Mouse (Mus musculus) left cerebral cortex, postnatal 10 days (tissue): ENCODE data around the gene Ramp3. TPM values are rescaled to one million over a fixed set of nuclear protein-coding genes. Genes with fewer than 3 reads are reported as not detected.

ENCODE experiments used
- DNase-seq, 2 experiments: peaks; one replicate each; pipeline ENCODE4 v3.0.0; 2021 to 2022; ENCODE audit warnings: low spot score in 2 of 2, mixed read lengths in 1 of 2; ENCODE audit errors: extremely low spot score in 1 of 2
- intact Hi-C: fragments of 180-260 bp; cut with DNase I; formaldehyde crosslinking; loops from one replicate; pipeline ENCODE4 v1.15.1; 2025
- total RNA-seq, 2 experiments: library from RNA; stranded (reverse); gene quantifications; 2 replicates each; pipeline ENCODE4 v1.2.3; 2021

Gene Ramp3
- total RNA-seq, 2 experiments from 2014 or later: 34.5 to 46.0 TPM

DNA sequence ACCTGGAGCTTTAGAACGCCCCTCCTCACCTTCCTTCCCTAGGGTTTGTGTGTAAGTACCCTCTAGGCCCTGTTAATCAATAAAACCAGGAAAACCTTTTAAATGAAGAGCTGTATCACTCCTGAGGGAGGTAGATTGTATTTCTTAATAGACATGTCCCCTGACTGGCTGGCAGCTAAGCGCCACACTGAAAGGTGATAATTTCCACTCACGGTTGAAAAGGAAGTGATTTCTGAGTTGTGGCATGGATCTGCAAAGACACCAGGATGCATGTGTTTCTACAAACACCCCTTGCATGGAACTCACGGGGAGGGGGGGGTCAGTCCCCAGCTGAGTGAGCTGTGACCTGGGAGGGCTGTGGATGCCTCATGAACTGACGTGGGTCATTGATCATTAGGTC is 47.2 kb downstream of the Ramp3 start:
- no peak for DNase-seq
- intact Hi-C loops: no loop called here

GRCm38 (mm10) chr11:6706796-6707195 is 48.5 kb downstream of the Ramp3 start:
- intact Hi-C loops: no loop called here
- DNase-seq: no peak

DNA sequence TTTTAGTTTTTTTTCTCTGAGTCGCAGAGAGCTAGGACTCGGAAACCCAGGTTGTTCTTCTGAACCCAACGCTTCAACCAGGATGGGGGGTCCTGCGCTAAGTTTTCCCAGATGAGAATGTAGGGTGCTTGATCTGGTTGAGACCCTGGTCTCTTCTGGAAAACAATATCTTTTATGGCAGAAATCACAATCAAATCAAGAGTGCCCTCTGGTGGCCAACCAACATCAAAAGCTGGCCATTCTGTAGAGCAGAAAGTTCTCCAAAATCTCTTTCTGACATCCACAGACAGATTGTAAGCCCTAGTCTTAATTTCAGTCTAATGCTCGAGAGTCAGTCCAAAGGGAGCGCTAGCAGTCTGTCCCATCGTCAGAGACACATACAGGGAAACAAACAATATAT is 50.1 kb downstream of the Ramp3 start:
- DNase-seq: no peak
- intact Hi-C loops: no loop called here

DNA sequence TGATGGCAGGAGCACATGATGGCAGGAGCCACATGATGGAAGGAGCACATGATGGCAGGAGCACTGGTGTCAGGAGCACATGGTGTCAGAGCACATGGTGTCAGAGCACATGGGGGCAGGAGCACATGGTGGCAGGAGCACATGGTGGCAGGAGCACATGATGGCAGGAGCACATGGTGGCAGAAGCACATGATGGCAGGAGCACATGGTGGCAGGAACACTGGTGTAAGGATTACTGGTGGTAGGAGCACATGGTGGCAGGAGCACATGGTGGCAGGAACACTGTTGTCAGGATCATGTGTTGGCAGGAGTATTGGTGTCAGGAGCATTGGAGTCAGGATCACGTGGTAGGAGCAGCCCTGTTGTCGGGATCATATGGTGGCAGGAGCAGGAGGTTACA is 52.1 kb downstream of the Ramp3 start:
- no peak for DNase-seq

DNA sequence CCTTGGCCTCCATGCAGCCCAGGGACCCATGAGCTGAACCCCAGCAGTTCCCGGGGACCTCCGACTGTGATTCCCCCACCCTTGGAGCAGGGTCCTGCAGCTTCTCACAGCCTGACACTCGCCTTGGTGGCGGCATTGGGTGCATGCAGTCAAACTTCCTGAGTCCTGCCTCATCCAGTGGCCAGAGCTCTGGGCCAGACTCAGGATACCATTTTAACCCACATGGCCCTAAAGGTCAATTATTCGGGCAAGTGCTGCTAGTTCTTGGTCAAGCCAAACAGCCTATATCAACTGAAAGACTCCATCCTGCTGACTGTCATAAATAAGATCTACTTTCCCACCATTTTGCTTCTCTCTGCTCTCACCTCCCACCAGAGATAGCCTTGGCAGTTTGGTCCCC is 62.4 kb downstream of the Ramp3 start:
- intact Hi-C loops: no loop called here
- DNase-seq: no peak

More for the DNA sequence above, 52.1 kb downstream of the Ramp3 start:
- intact Hi-C loops: no loop called here

DNA sequence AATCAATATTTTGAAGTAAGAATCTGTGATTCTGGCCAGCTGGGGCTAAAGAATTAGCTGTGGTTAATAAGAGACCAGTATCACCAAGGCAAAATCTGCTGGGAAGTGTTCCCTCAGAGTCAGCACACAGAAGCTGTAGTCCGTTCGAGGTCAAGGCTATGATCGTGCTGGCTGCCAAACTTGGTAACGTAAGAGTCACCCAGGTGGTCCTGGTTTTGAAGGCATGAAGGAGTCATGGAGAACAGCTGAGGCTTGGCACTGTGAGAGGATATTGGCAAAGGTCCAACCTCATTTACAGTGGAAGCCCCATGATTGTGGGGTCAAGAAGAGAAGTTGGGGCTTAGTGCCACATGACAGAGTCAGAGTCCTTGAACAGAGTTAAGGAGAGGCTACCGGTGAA is 68.6 kb downstream of the Ramp3 start:
- intact Hi-C loops: no loop called here
- no peak for DNase-seq

Other genes starting within 250 kb of the Ramp3 start
- gene Ppia, start 243.1 kb upstream of the Ramp3 start, total RNA-seq: 1,000 to 10,000 TPM; 2,299 to 2,355 TPM
- 10 to 100 TPM; 26.6 to 28.9 TPM for gene H2afv, start 214.1 kb upstream of the Ramp3 start, total RNA-seq
- gene Purb, start 182.6 kb upstream of the Ramp3 start, total RNA-seq: 100 to 1,000 TPM; 276 to 277 TPM
- gene Myo1g, start 137.6 kb upstream of the Ramp3 start, total RNA-seq: under 1 TPM; 0.51 to 0.85 TPM
- gene Ccm2, start 111.6 kb upstream of the Ramp3 start, total RNA-seq: 10 to 100 TPM; 57.7 to 60.9 TPM
- 10 to 100 TPM; 78.1 to 82.5 TPM for gene Nacad, start 52.5 kb upstream of the Ramp3 start, total RNA-seq
- gene Tbrg4, start 32.5 kb upstream of the Ramp3 start, total RNA-seq: 10 to 100 TPM; 48.5 to 55.3 TPM
- not detected for gene Wap, start 19.9 kb upstream of the Ramp3 start, total RNA-seq
- gene Gm11983, start 179.1 kb downstream of the Ramp3 start, total RNA-seq: not detected